Mouse (Mus musculus): Measurements from ENCODE around the gene Nudt8. TPM values are rescaled to one million over a fixed set of nuclear protein-coding genes. Genes with fewer than 3 reads are reported as not detected.
"Not testable (repeated sequence)": the region's sequence is repeated elsewhere in the genome, so short reads cannot be mapped to it uniquely, and the experiment has no call there.

The Nudt8 gene
- 10 to 100 TPM in 1 of 2 experiments, 1 to 10 TPM in 1; 8.8 to 13.3 TPM for total RNA-seq (2021)

- intact Hi-C loops (cut with DNase I) = no loop called here
- DNase-seq (ENCODE audit: low spot score in 2 of 2) = peak; percentile 95 to 96
These were observed at the start of gene Nudt8, which contains the start of gene Gm49405 for GRCm38 (mm10) chr19:4000119-4000900. Gene Nudt8 (plus strand): TSS chr19:4000580. Gene Gm49405 (plus strand): TSS chr19:4000626.

- intact Hi-C loops (cut with DNase I) = no loop called here
- DNase-seq (ENCODE audit: low spot score in 2 of 2) = no peak
These were observed 48.9 kb upstream of the Nudt8 start for GRCm38 (mm10) chr19:3951461-3951860.

GRCm38 (mm10) chr19:3952099-3952498 is 48.3 kb upstream of the Nudt8 start:
- no peak for DNase-seq (ENCODE audit: low spot score in 2 of 2)
- intact Hi-C loops (cut with DNase I) = no loop called here

- DNase-seq (ENCODE audit: low spot score in 2 of 2) = no peak
- intact Hi-C loops (cut with DNase I) = no loop called here
These were observed 45.3 kb upstream of the Nudt8 start for GRCm38 (mm10) chr19:3955033-3955432.

- no peak for DNase-seq (ENCODE audit: low spot score in 2 of 2)
- intact Hi-C loops (cut with DNase I) = no loop called here
These were observed 44.6 kb upstream of the Nudt8 start for GRCm38 (mm10) chr19:3955804-3956203.

GRCm38 (mm10) chr19:3957296-3958036 is 42.9 kb upstream of the Nudt8 start:
- DNase-seq (ENCODE audit: low spot score in 2 of 2); intact Hi-C loops (cut with DNase I): not testable (repeated sequence)

- intact Hi-C loops (cut with DNase I) = no loop called here
- no peak for DNase-seq (ENCODE audit: low spot score in 2 of 2)
These were observed 41.9 kb upstream of the Nudt8 start, which contains the start of gene Aldh3b3 for GRCm38 (mm10) chr19:3958470-3958869. Gene Aldh3b3 (plus strand): TSS chr19:3958645.

GRCm38 (mm10) chr19:3959030-3959429 is 41.4 kb upstream of the Nudt8 start:
- DNase-seq (ENCODE audit: low spot score in 2 of 2) = no peak
- intact Hi-C loops (cut with DNase I) = no loop called here

GRCm38 (mm10) chr19:3960211-3960610 is 40.2 kb upstream of the Nudt8 start:
- DNase-seq (ENCODE audit: low spot score in 2 of 2) = no peak
- intact Hi-C loops (cut with DNase I) = no loop called here

GRCm38 (mm10) chr19:3961805-3962204 is 38.6 kb upstream of the Nudt8 start:
- intact Hi-C loops (cut with DNase I); DNase-seq (ENCODE audit: low spot score in 2 of 2): not testable (repeated sequence)

GRCm38 (mm10) chr19:3962469-3962868 is 37.9 kb upstream of the Nudt8 start:
- intact Hi-C loops (cut with DNase I) = no loop called here

GRCm38 (mm10) chr19:3964030-3964429 is 36.4 kb upstream of the Nudt8 start:
- intact Hi-C loops (cut with DNase I) = no loop called here
- no peak for DNase-seq (ENCODE audit: low spot score in 2 of 2)

More at GRCm38 (mm10) chr19:3962469-3962868, 37.9 kb upstream of the Nudt8 start:
- no peak for DNase-seq (ENCODE audit: low spot score in 2 of 2)

GRCm38 (mm10) chr19:3966330-3967075 is 33.9 kb upstream of the Nudt8 start:
- no peak for DNase-seq (ENCODE audit: low spot score in 2 of 2)
- intact Hi-C loops (cut with DNase I) = no loop called here

- intact Hi-C loops (cut with DNase I) = no loop called here
- DNase-seq (ENCODE audit: low spot score in 2 of 2) = no peak
These were observed 33.1 kb upstream of the Nudt8 start for GRCm38 (mm10) chr19:3967258-3967657.

- no peak for DNase-seq (ENCODE audit: low spot score in 2 of 2)
- intact Hi-C loops (cut with DNase I) = no loop called here
These were observed 28.2 kb upstream of the Nudt8 start, which contains the start of gene Aldh3b2 for GRCm38 (mm10) chr19:3972229-3972628. Gene Aldh3b2 (plus strand): TSS chr19:3972328.

GRCm38 (mm10) chr19:3974608-3975007 is 25.8 kb upstream of the Nudt8 start:
- DNase-seq (ENCODE audit: low spot score in 2 of 2); intact Hi-C loops (cut with DNase I): not testable (repeated sequence)

GRCm38 (mm10) chr19:3975866-3976265 is 24.5 kb upstream of the Nudt8 start:
- intact Hi-C loops (cut with DNase I) = no loop called here
- DNase-seq (ENCODE audit: low spot score in 2 of 2) = no peak

- intact Hi-C loops (cut with DNase I) = loop anchor here (5.0 kb wide), 1 partner anchor 33 kb away; no protein-coding TSS in a partner anchor
- peak; percentile 58 to 61 for DNase-seq (ENCODE audit: low spot score in 2 of 2)
These were observed 20.1 kb upstream of the Nudt8 start for GRCm38 (mm10) chr19:3980309-3980708.

- DNase-seq (ENCODE audit: low spot score in 2 of 2) = no peak
- intact Hi-C loops (cut with DNase I) = loop anchor here (5.0 kb wide), 1 partner anchor 34 kb away; no protein-coding TSS in a partner anchor
These were observed 19.5 kb upstream of the Nudt8 start for GRCm38 (mm10) chr19:3980917-3981316.

Data from left cerebral cortex, postnatal 36 days (tissue).